Mouse (Mus musculus) left cerebral cortex, adult 11 months (tissue): ENCODE measurements around the gene Edn1.

ENCODE experiments used
- DNase-seq: peaks from one replicate; pipeline ENCODE4 v3.0.0; 2022; ENCODE audit warnings: low spot score

Gene Edn1

GRCm38 (mm10) chr13:42315628-42316027 is 14.4 kb downstream of the Edn1 start:
- no peak for DNase-seq

- DNase-seq: no peak
These were observed 16.5 kb downstream of the Edn1 start for GRCm38 (mm10) chr13:42317808-42318207.

- DNase-seq: no peak
These were observed 27.3 kb downstream of the Edn1 start for GRCm38 (mm10) chr13:42328576-42328975.

- no peak for DNase-seq
These were observed 29.8 kb downstream of the Edn1 start for GRCm38 (mm10) chr13:42331104-42331503.

GRCm38 (mm10) chr13:42334981-42335380 is 33.7 kb downstream of the Edn1 start:
- DNase-seq: no peak

GRCm38 (mm10) chr13:42336414-42336813 is 35.1 kb downstream of the Edn1 start:
- no peak for DNase-seq

- DNase-seq: no peak
These were observed 35.8 kb downstream of the Edn1 start for GRCm38 (mm10) chr13:42337072-42337471.

- DNase-seq: no peak
These were observed 38.2 kb downstream of the Edn1 start for GRCm38 (mm10) chr13:42339466-42339865.

- no peak for DNase-seq
These were observed 40.7 kb downstream of the Edn1 start for GRCm38 (mm10) chr13:42341871-42342532.

GRCm38 (mm10) chr13:42345439-42345838 is 44.2 kb downstream of the Edn1 start:
- no peak for DNase-seq

GRCm38 (mm10) chr13:42346414-42346813 is 45.1 kb downstream of the Edn1 start:
- DNase-seq: no peak

GRCm38 (mm10) chr13:42351675-42352074 is 50.4 kb downstream of the Edn1 start:
- no peak for DNase-seq
